Mouse (Mus musculus) myocyte (in vitro differentiated cells): ENCODE data around the gene Ripply3.

Experiments
- MAX ChIP-seq: IDR thresholded peaks from one replicate; pipeline ENCODE4 v1.6.1; 2011; ENCODE audit warnings: low read depth, mild to moderate bottlenecking, control low read depth
- MYOD1 ChIP-seq, 3 experiments: IDR thresholded peaks; one replicate each; pipeline ENCODE4 v1.6.1; 2011; ENCODE audit warnings: control low read depth in 2 of 3, low read depth in 2 of 3, mild to moderate bottlenecking in 2 of 3, moderate library complexity in 1 of 3; ENCODE audit not compliant: insufficient read length in 2 of 3, control insufficient read depth in 1 of 3
- MYOG ChIP-seq, 3 experiments: IDR thresholded peaks; one replicate each; pipeline ENCODE4 v1.6.1; 2011; ENCODE audit warnings: control low read depth in 2 of 3, low read depth in 2 of 3, mild to moderate bottlenecking in 2 of 3; ENCODE audit not compliant: insufficient read length in 2 of 3, control insufficient read depth in 1 of 3, insufficient read depth in 1 of 3
- POLR2A ChIP-seq: IDR thresholded peaks from one replicate; pipeline ENCODE4 v1.6.1; 2011; ENCODE audit warnings: low read depth, mild to moderate bottlenecking, control low read depth, moderate library complexity; ENCODE audit not compliant: insufficient read length
- POLR2AphosphoS2 ChIP-seq: IDR thresholded peaks from one replicate; pipeline ENCODE4 v1.6.1; 2011; ENCODE audit warnings: low read depth, control low read depth; ENCODE audit not compliant: insufficient read length
- SRF ChIP-seq: IDR thresholded peaks from one replicate; pipeline ENCODE4 v1.6.1; 2011; ENCODE audit warnings: low read depth; ENCODE audit not compliant: control insufficient read depth, insufficient read length
- TCF12 ChIP-seq: IDR thresholded peaks from one replicate; pipeline ENCODE4 v1.6.1; 2011; ENCODE audit warnings: mild to moderate bottlenecking, control low read depth; ENCODE audit not compliant: poor library complexity, insufficient read depth, severe bottlenecking
- USF1 ChIP-seq: IDR thresholded peaks from one replicate; pipeline ENCODE4 v1.6.1; 2011; ENCODE audit warnings: low read depth, mild to moderate bottlenecking, control low read depth, moderate library complexity

DNA sequence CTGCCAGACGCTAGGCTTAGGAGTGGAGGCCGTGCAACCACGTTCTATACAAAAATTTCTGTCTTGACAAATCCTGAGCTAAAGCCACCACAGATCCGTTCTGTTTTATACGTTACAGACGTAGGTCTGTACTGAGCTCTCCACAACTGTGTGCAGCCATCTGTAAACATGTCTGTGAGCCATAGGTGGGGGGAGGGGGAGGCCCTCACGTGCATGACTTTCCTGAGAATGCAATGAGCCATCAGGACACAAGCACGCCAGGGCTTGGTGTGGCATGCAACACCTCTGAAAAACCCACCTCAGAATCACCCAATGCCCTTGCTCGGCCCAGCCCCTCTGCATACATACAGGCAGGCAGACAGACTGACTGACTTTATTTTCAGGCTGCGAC is 22.1 kb downstream of the Ripply3 start:
- TF ChIP-seq POLR2A (no peak), POLR2AphosphoS2 (no peak), MYOD1 (IDR thresholded peaks at IDR 0.05; ENCODE audit: control insufficient read depth in 1 of 3, insufficient read length in 2 of 3, low read depth in 2 of 3) (no peak), MAX (no peak), USF1 (no peak), MYOG (IDR thresholded peaks at IDR 0.05; ENCODE audit: control insufficient read depth in 1 of 3, insufficient read depth in 1 of 3, insufficient read length in 2 of 3, low read depth in 2 of 3) (no peak), TCF12 (no peak), SRF (no peak)
